Mouse (Mus musculus) right cerebral cortex, postnatal 25 days (tissue): ENCODE measurements around the gene Hspa1a.
"Not testable (repeated sequence)": the region's sequence is repeated elsewhere in the genome, so short reads cannot be mapped to it uniquely, and the experiment has no call there.

Experiments
- DNase-seq: peaks from one replicate; pipeline ENCODE4 v3.0.0; 2022

The Hspa1a gene

GRCm38 (mm10) chr17:35000717-35001451 is 28.9 kb upstream of the Hspa1a start, which contains the start of gene Vars:
Vars (plus strand) TSS chr17:35000987.
- DNase-seq: peak; percentile 88

GRCm38 (mm10) chr17:34999871-35000716 is 28.1 kb upstream of the Hspa1a start:
- not testable (repeated sequence) for DNase-seq

- no peak for DNase-seq
These were observed 26.8 kb upstream of the Hspa1a start for GRCm38 (mm10) chr17:34998526-34999430.

- no peak for DNase-seq
These were observed 25.2 kb upstream of the Hspa1a start for GRCm38 (mm10) chr17:34997142-34997483.

GRCm38 (mm10) chr17:34996411-34997141 is 24.6 kb upstream of the Hspa1a start:
- no peak for DNase-seq

GRCm38 (mm10) chr17:34995927-34996326 is 24.0 kb upstream of the Hspa1a start:
- DNase-seq: not testable (repeated sequence)

- DNase-seq: not testable (repeated sequence)
These were observed 23.2 kb upstream of the Hspa1a start for GRCm38 (mm10) chr17:34995192-34995591.

GRCm38 (mm10) chr17:34994751-34995150 is 22.8 kb upstream of the Hspa1a start:
- DNase-seq: no peak

GRCm38 (mm10) chr17:34984218-34984617 is 12.3 kb upstream of the Hspa1a start:
- no peak for DNase-seq

- no peak for DNase-seq
These were observed 10.4 kb upstream of the Hspa1a start for GRCm38 (mm10) chr17:34982328-34982727.

GRCm38 (mm10) chr17:34981690-34982180 is 9.8 kb upstream of the Hspa1a start, which contains the start of gene Lsm2:
Lsm2 (plus strand) TSS chr17:34981862.
- peak; percentile 96 for DNase-seq

GRCm38 (mm10) chr17:34980655-34981054 is 8.7 kb upstream of the Hspa1a start:
- no peak for DNase-seq

- DNase-seq: no peak
These were observed 7.7 kb upstream of the Hspa1a start for GRCm38 (mm10) chr17:34979631-34980030.

- DNase-seq: no peak
These were observed 6.3 kb upstream of the Hspa1a start for GRCm38 (mm10) chr17:34978239-34978638.

GRCm38 (mm10) chr17:34977000-34977399 is 5.0 kb upstream of the Hspa1a start:
- DNase-seq: no peak

GRCm38 (mm10) chr17:34975581-34976492 is 3.9 kb upstream of the Hspa1a start:
- DNase-seq: no peak

GRCm38 (mm10) chr17:34971694-34972068 is 275 bp downstream of the Hspa1a start:
- not testable (repeated sequence) for DNase-seq

GRCm38 (mm10) chr17:34970850-34971249 is 1.1 kb downstream of the Hspa1a start:
- not testable (repeated sequence) for DNase-seq

- DNase-seq: not testable (repeated sequence)
These were observed 2.1 kb downstream of the Hspa1a start, which contains the start of gene Gm20481 for GRCm38 (mm10) chr17:34969822-34970221. Gm20481 (plus strand) TSS chr17:34969912.

GRCm38 (mm10) chr17:34965627-34966026 is 6.3 kb downstream of the Hspa1a start:
- DNase-seq: no peak

- DNase-seq: no peak
These were observed 7.3 kb downstream of the Hspa1a start for GRCm38 (mm10) chr17:34964640-34965049.
